Mouse (Mus musculus) adrenal gland, postnatal 10 days (tissue): ENCODE results near the gene Tcam1. TPM values are rescaled to one million over a fixed set of nuclear protein-coding genes. Genes with fewer than 3 reads are reported as not detected.

Source experiments
- DNase-seq: peaks from one replicate; pipeline ENCODE4 v3.0.0; 2021; ENCODE audit warnings: mixed read lengths
- total RNA-seq, 2 experiments: library from RNA; stranded (reverse); gene quantifications; 2 replicates each; pipeline ENCODE4 v1.2.3; 2021

Gene Tcam1
- total RNA-seq, 2 experiments from 2014 or later = 0.15 to 0.33 TPM

- no peak for DNase-seq
Observed at GRCm38 (mm10) chr11:106273311-106273684, 3.2 kb upstream of the Tcam1 start.

GRCm38 (mm10) chr11:106273811-106274210 lies 2.7 kb upstream of the Tcam1 start:
- no peak for DNase-seq

GRCm38 (mm10) chr11:106274374-106274773 lies 2.1 kb upstream of the Tcam1 start:
- DNase-seq = no peak

GRCm38 (mm10) chr11:106274971-106275411 lies 1.5 kb upstream of the Tcam1 start:
- DNase-seq = peak; percentile 48

- DNase-seq = no peak
Observed at GRCm38 (mm10) chr11:106282452-106282851, 6.0 kb downstream of the Tcam1 start.

GRCm38 (mm10) chr11:106283371-106283770 lies 6.9 kb downstream of the Tcam1 start:
- DNase-seq = no peak

GRCm38 (mm10) chr11:106284126-106284525 lies 7.7 kb downstream of the Tcam1 start:
- DNase-seq = no peak

GRCm38 (mm10) chr11:106286206-106286605 lies 9.7 kb downstream of the Tcam1 start:
- no peak for DNase-seq

- DNase-seq = no peak
Observed at GRCm38 (mm10) chr11:106286987-106287386, 10.5 kb downstream of the Tcam1 start.

- peak; percentile 86 for DNase-seq
Observed at GRCm38 (mm10) chr11:106289369-106289768, 12.9 kb downstream of the Tcam1 start.

GRCm38 (mm10) chr11:106290376-106290775 lies 13.9 kb downstream of the Tcam1 start:
- no peak for DNase-seq

GRCm38 (mm10) chr11:106291861-106292260 lies 15.4 kb downstream of the Tcam1 start:
- DNase-seq = no peak

GRCm38 (mm10) chr11:106301765-106302164 lies 25.3 kb downstream of the Tcam1 start, which contains the start of gene Gh:
Gene Gh (minus strand): TSS chr11:106301865.
- DNase-seq = no peak

- DNase-seq = peak; percentile 77
Observed at GRCm38 (mm10) chr11:106302634-106303033, 26.2 kb downstream of the Tcam1 start.

- DNase-seq = no peak
Observed at GRCm38 (mm10) chr11:106305348-106306064, 29.0 kb downstream of the Tcam1 start.

- no peak for DNase-seq
Observed at GRCm38 (mm10) chr11:106306065-106306385, 29.6 kb downstream of the Tcam1 start.

- DNase-seq = no peak
Observed at GRCm38 (mm10) chr11:106306758-106307157, 30.3 kb downstream of the Tcam1 start.

GRCm38 (mm10) chr11:106307432-106307831 lies 31.0 kb downstream of the Tcam1 start:
- DNase-seq = no peak

- no peak for DNase-seq
Observed at GRCm38 (mm10) chr11:106308162-106308561, 31.7 kb downstream of the Tcam1 start.

- no peak for DNase-seq
Observed at GRCm38 (mm10) chr11:106310123-106310522, 33.7 kb downstream of the Tcam1 start.

GRCm38 (mm10) chr11:106313533-106313932 lies 37.1 kb downstream of the Tcam1 start:
- no peak for DNase-seq

GRCm38 (mm10) chr11:106314333-106314812 lies 37.9 kb downstream of the Tcam1 start, which contains the start of gene Cd79b:
Gene Cd79b (minus strand): TSS chr11:106314762.
- no peak for DNase-seq

- DNase-seq = no peak
Observed at GRCm38 (mm10) chr11:106316416-106316815, 39.9 kb downstream of the Tcam1 start.

- no peak for DNase-seq
Observed at GRCm38 (mm10) chr11:106317801-106318200, 41.3 kb downstream of the Tcam1 start.
